Mouse (Mus musculus): ENCODE data around the gene 1810030O07Rik.

DNA sequence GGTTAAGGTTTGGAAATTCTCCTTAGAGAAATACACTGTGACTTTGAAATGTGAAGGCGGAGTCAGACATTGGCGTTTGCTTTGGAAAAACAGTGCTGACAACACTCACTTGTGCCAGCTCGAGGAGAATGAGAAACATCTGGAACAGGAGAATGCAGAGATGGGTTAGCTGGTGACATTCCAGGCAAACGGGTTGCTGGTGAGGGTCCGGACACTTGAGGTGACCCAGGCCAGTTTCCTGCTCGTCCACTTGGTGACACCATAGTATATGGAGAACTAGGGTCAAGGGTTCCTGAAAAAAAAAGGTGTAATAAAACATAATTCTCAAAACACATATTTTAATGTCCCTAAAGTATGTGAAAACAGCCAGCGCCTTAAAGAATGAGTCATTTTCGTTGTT lies 13.4 kb upstream of the 1810030O07Rik start:
- TF ChIP-seq POLR2A (IDR thresholded peaks at IDR 0.05; ENCODE audit: insufficient read depth, low read depth, low read length) (no peak), CTCF (IDR thresholded peaks at IDR 0.05; ENCODE audit: insufficient read depth, low read depth, low read length) (no peak)

Measured in olfactory bulb, adult 2 months (tissue).